Mouse (Mus musculus): ENCODE results near the gene Snai1.

- TF ChIP-seq POLR2A (IDR thresholded peaks at IDR 0.05; ENCODE audit: low read depth, low read length) (no peak), CTCF (IDR thresholded peaks at IDR 0.05; ENCODE audit: extremely low read depth, insufficient read length, insufficient replicate concordance, low read depth, low read length) (no peak)
Observed at GRCm38 (mm10) chr2:167546447-167547195, 8.6 kb downstream of the Snai1 start.
